Mouse (Mus musculus) liver, adult 2 months (tissue): ENCODE measurements at regions not wholly inside any gene's neighbourhood (a gene's known extent, or its start where the extent isn't known, plus 50 kb on each side); places are given as distances from the start of the nearest gene placed in this dataset.

Experiments used
- CTCF ChIP-seq: fragments of 200-500 bp; IDR thresholded peaks from 2 replicates; pipeline ENCODE4 v1.5.1; 2011; ENCODE audit warnings: low read depth, low read length, control low read depth
- POLR2A ChIP-seq: fragments of 200-500 bp; IDR thresholded peaks from 2 replicates; pipeline ENCODE4 v1.6.1; 2011; ENCODE audit warnings: low read length, control low read depth; ENCODE audit not compliant: insufficient read depth; ENCODE audit errors: extremely low read depth

DNA sequence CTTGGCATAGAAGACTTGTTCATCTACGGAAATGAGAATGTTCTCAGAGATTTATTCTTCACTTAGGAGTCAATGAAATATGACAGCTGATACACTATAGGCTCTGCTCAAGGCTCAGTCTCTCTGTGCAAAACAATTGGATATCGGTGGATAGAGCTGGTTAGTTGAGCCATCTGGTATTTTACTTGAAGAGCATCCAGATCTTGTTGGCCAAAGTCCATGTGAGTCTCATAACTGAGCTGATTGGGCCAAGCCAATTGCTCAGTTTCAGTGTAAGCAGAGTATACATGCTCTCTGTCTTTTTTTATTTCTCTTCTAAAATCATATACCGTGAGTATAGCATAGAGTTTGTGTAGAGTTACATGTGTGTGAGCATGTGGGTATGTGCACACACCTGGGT is 166.3 kb downstream of the Zfp365 start:
- TF ChIP-seq POLR2A (no peak), CTCF (no peak)
